Mouse (Mus musculus) right cerebral cortex, postnatal 14 days (tissue): ENCODE results near the gene Ldb3.

ENCODE experiments used
- DNase-seq: peaks from one replicate; pipeline ENCODE4 v3.0.0; 2022

Ldb3 gene

GRCm38 (mm10) chr14:34554047-34554446 lies 34.4 kb downstream of the Ldb3 start:
- no peak for DNase-seq

GRCm38 (mm10) chr14:34553470-34553869 lies 35.0 kb downstream of the Ldb3 start:
- DNase-seq: no peak

GRCm38 (mm10) chr14:34552226-34552625 lies 36.3 kb downstream of the Ldb3 start:
- no peak for DNase-seq

GRCm38 (mm10) chr14:34549004-34549671 lies 39.3 kb downstream of the Ldb3 start:
- peak; percentile 80 for DNase-seq

GRCm38 (mm10) chr14:34548391-34549001 lies 40.0 kb downstream of the Ldb3 start:
- DNase-seq: peak; percentile 40

- DNase-seq: no peak
Observed at GRCm38 (mm10) chr14:34544545-34544944, 43.9 kb downstream of the Ldb3 start.

GRCm38 (mm10) chr14:34544001-34544400 lies 44.5 kb downstream of the Ldb3 start:
- no peak for DNase-seq

- DNase-seq: no peak
Observed at GRCm38 (mm10) chr14:34543596-34543995, 44.9 kb downstream of the Ldb3 start.

- DNase-seq: no peak
Observed at GRCm38 (mm10) chr14:34541896-34542295, 46.6 kb downstream of the Ldb3 start.

- DNase-seq: no peak
Observed at GRCm38 (mm10) chr14:34540685-34541162, 47.8 kb downstream of the Ldb3 start.

- DNase-seq: no peak
Observed at GRCm38 (mm10) chr14:34535883-34536282, 52.6 kb downstream of the Ldb3 start.

GRCm38 (mm10) chr14:34533537-34533936 lies 54.9 kb downstream of the Ldb3 start:
- DNase-seq: no peak

GRCm38 (mm10) chr14:34532536-34532935 lies 55.9 kb downstream of the Ldb3 start:
- DNase-seq: no peak

- DNase-seq: no peak
Observed at GRCm38 (mm10) chr14:34528804-34529203, 59.7 kb downstream of the Ldb3 start.

- no peak for DNase-seq
Observed at GRCm38 (mm10) chr14:34522701-34523100, 65.8 kb downstream of the Ldb3 start, which contains the start of gene 9230112D13Rik. Gene 9230112D13Rik (minus strand): TSS chr14:34522801.

GRCm38 (mm10) chr14:34517959-34518544 lies 70.4 kb downstream of the Ldb3 start:
- no peak for DNase-seq

- DNase-seq: no peak
Observed at GRCm38 (mm10) chr14:34516960-34517577, 71.4 kb downstream of the Ldb3 start.

- no peak for DNase-seq
Observed at GRCm38 (mm10) chr14:34515860-34516259, 72.6 kb downstream of the Ldb3 start.

GRCm38 (mm10) chr14:34514120-34514519 lies 74.4 kb downstream of the Ldb3 start:
- DNase-seq: no peak

- DNase-seq: no peak
Observed at GRCm38 (mm10) chr14:34512602-34513001, 75.9 kb downstream of the Ldb3 start.

- no peak for DNase-seq
Observed at GRCm38 (mm10) chr14:34511901-34512300, 76.6 kb downstream of the Ldb3 start.

GRCm38 (mm10) chr14:34508842-34509439 lies 79.5 kb downstream of the Ldb3 start:
- no peak for DNase-seq

GRCm38 (mm10) chr14:34508187-34508840 lies 80.2 kb downstream of the Ldb3 start:
- no peak for DNase-seq
